12 mouse cellular contexts compared by ENCODE assay signal in the genomic region with DNA sequence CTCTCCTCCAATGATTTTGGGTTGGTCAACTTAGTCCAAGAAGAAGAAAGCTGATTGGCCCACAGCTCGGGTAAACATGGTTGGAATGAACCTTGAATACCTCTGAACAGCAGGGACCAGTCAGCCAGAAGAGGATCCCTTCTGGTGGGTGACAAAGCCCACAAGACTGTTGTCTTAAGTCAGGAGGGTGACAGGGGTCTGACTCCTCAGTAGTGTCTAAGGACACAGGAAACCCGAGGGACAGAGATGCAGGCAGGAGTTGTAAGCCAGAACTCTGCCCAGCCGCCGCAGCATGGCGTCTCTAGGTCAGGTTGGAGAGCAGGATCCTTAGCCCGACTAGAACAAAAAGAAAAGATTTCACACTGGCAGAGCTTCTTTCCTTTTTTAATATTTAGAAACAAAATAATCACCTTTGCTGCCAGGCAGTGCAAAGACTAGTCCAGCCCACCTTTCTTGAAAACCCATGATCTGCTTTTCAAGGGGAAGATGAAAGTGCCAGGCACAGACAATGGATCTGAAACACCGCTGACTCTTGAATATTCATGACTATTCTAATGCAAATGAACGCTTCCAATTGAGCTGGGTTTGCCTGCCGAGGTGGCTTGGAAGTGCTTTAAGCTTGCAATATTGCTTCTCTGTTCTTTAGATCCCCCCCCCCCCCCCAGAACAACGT.
A peak's percentile ranks its signal among the peaks of the same experiment; 100 is the strongest.
DNase-seq lines count a peak whose midpoint lies in the region; ATAC-seq and TF ChIP-seq lines count a peak whose summit lies in the region.
"Had no signal": no experiment of that assay in that cellular context is flagged by ENCODE, and none has a peak within 500 bp of the region (broad histone marks: within the 10 kb centered on the region; RNA-seq: fewer than 3 reads in every experiment).

No protein-coding gene starts in this region.

- H3K27ac ChIP-seq in ES-E14 (ENCODE audit: insufficient read depth, low read depth, low read length, poor library complexity, severe bottlenecking): peak overlapping the region; percentile 55; the same call in 1 of the 2 replicates
- no peak overlapping the region for H3K27ac ChIP-seq in brown adipose tissue, adult 24 weeks (replicated peaks; ENCODE audit: low read depth, low read length)
- peak overlapping the region; percentile 83 for H3K27ac ChIP-seq in hindbrain, embryonic 10.5 days
- peak overlapping the region; percentile 65; the same call in 1 of the 2 replicates for H3K27ac ChIP-seq in midbrain, embryonic 16.5 days (ENCODE audit: low read length)

- in situ Hi-C loops in ES-E14 (cut with MboI; ENCODE audit: low sequenced_read_pairs in 2 of 2, unreplicated experiment in 2 of 2): no loop called here

- WGBS in hindbrain, embryonic 10.5 days: 10% methylated on average over 10 of the region's 10 CpGs
- 3% methylated on average over 10 of the region's 10 CpGs for WGBS in midbrain, embryonic 16.5 days

- no peaks in the 10 kb centered on the region for H3K9me3 ChIP-seq in ES-E14 (ENCODE audit: control insufficient read depth, insufficient read depth, low read depth, low read length)
- 0 out of 2 replicates have a peak, but pooled peaks cover 5% of the 10 kb centered on the region for H3K9me3 ChIP-seq in hindbrain, embryonic 10.5 days
- no peaks in the 10 kb centered on the region for H3K9me3 ChIP-seq in midbrain, embryonic 16.5 days (replicated peaks; ENCODE audit: control insufficient read depth, low read length, poor library complexity, severe bottlenecking)

- intact Hi-C loops in left cerebral cortex, postnatal 25 days (cut with DNase I): no loop called here
- intact Hi-C loops in gastrocnemius, postnatal 14 days (cut with DNase I; ENCODE audit: low total_unique reads): no loop called here

- ATAC-seq in midbrain, embryonic 16.5 days: peak; percentile 87
- no peak for ATAC-seq in erythroblast, adult 5-6 weeks (replicated peaks; ENCODE audit: low FRiP score, poor library complexity, severe bottlenecking)

- DNase-seq in ES-E14 (ENCODE audit: low read depth, low spot score): peak; percentile 83
- DNase-seq in hindbrain, embryonic 10.5 days (ENCODE audit: low spot score): peak; percentile 34
- DNase-seq in ovary, adult 18-20 months (ENCODE audit: low spot score): no peak
- no peak for DNase-seq in left cerebral cortex, postnatal 25 days (ENCODE audit: low spot score in 2 of 2)
- DNase-seq in gastrocnemius, postnatal 14 days: no peak
- DNase-seq: adrenal gland, adult 2 months; cerebellum, postnatal 25 days; kidney, postnatal 25 days; thymus, postnatal 25 days had no signal

- H3K27me3 ChIP-seq in hindbrain, embryonic 10.5 days (ENCODE audit: insufficient read depth, poor library complexity, severe bottlenecking): no peaks in the 10 kb centered on the region
- H3K27me3 ChIP-seq in midbrain, embryonic 16.5 days (ENCODE audit: control insufficient read depth, insufficient read depth, low read depth, low read length): no peaks in the 10 kb centered on the region

- peak overlapping the region; percentile 17; the same call in 1 of the 2 replicates for H3K4me2 ChIP-seq in midbrain, embryonic 16.5 days (ENCODE audit: low read length)

- H3K4me3 ChIP-seq in ES-E14 (ENCODE audit: insufficient read depth in 1 of 2, low read depth in 1 of 2, low read length in 2 of 2, poor library complexity in 1 of 2, severe bottlenecking in 1 of 2): peak overlapping the region in 1 of 2 experiments; percentile 40; a peak in 2 of 4 replicates
- H3K4me3 ChIP-seq in brown adipose tissue, adult 24 weeks (ENCODE audit: insufficient read depth, low read depth, low read length): peak overlapping the region; percentile 18; the same call in 1 of the 2 replicates
- peak overlapping the region; percentile 40 for H3K4me3 ChIP-seq in hindbrain, embryonic 10.5 days
- no peak overlapping the region for H3K4me3 ChIP-seq in midbrain, embryonic 16.5 days (ENCODE audit: low read depth, low read length)

- H3K4me1 ChIP-seq in ES-E14 (ENCODE audit: control insufficient read depth in 2 of 2, insufficient read depth in 2 of 2, low read length in 2 of 2, poor library complexity in 1 of 2): peaks cover 9 to 10% of the 10 kb centered on the region in 2 experiments; a peak in 3 of 4 replicates
- H3K4me1 ChIP-seq in brown adipose tissue, adult 24 weeks (ENCODE audit: control insufficient read depth, insufficient read depth, insufficient read length, low read length): no peaks in the 10 kb centered on the region
- peaks cover 17% of the 10 kb centered on the region for H3K4me1 ChIP-seq in hindbrain, embryonic 10.5 days (replicated peaks)
- H3K4me1 ChIP-seq in midbrain, embryonic 16.5 days (ENCODE audit: control insufficient read depth, insufficient read depth, low read length): peaks cover 8% of the 10 kb centered on the region; the same call in 1 of the 2 replicates

- no peaks in the 10 kb centered on the region for H3K36me3 ChIP-seq in ES-E14 (ENCODE audit: control insufficient read depth, insufficient read depth, low read length, poor library complexity, severe bottlenecking)
- H3K36me3 ChIP-seq in hindbrain, embryonic 10.5 days: no peaks in the 10 kb centered on the region
- no peaks in the 10 kb centered on the region for H3K36me3 ChIP-seq in midbrain, embryonic 16.5 days (ENCODE audit: control insufficient read depth, insufficient read depth, low read length)

- no peak overlapping the region for H3K9ac ChIP-seq in ES-E14 (ENCODE audit: insufficient read depth, low read depth, low read length, poor library complexity, severe bottlenecking)
- H3K9ac ChIP-seq in midbrain, embryonic 16.5 days (ENCODE audit: low read depth, low read length): 0 out of 2 replicates have a peak overlapping the region, but pooled peaks have one; percentile 20

TF ChIP-seq in ES-E14, 5 proteins besides CTCF, POLR2A, EP300 and RAD21:
- TF ChIP-seq HCFC1 (IDR thresholded peaks at IDR 0.05; ENCODE audit: borderline replicate concordance, insufficient read depth, low read length): no peak
- peak; percentile 62; the same call in 1 of the 2 replicates for TF ChIP-seq MAFK (IDR thresholded peaks at IDR 0.05; ENCODE audit: insufficient read depth, low read depth, low read length)

Comparison
In these comparisons a context has a peak if more than half of its experiments do, and no peak if none do; other contexts are left out.
1. DNase-seq: peak in ES-E14 (single experiment) and hindbrain, embryonic 10.5 days (single experiment); none in ovary, adult 18-20 months (single experiment), left cerebral cortex, postnatal 25 days (0 of 2) and gastrocnemius, postnatal 14 days (single experiment).